Mouse (Mus musculus) stomach, embryonic 15.5 days (tissue): Measurements from ENCODE around the gene Oasl2. TPM values are rescaled to one million over a fixed set of nuclear protein-coding genes. Genes with fewer than 3 reads are reported as not detected.
"Not testable (repeated sequence)": the region's sequence is repeated elsewhere in the genome, so short reads cannot be mapped to it uniquely, and the experiment has no call there.

Source experiments
- ATAC-seq: fragments of 200-750 bp; cut with Nextera tagmentation; 2 replicates; pipeline ENCODE4 v1.8.0; 2017; ENCODE audit warnings: low read depth, moderate number of reproducible peaks, moderate TSS enrichment; ENCODE audit not compliant: insufficient read depth, low FRiP score
- H3K27ac ChIP-seq: fragments of 300-500 bp; sonication (generic); 2 replicates; pipeline ENCODE4 v1.5.1; 2015; ENCODE audit warnings: mild to moderate bottlenecking, inconsistent platforms
- H3K27me3 ChIP-seq: fragments of 300-500 bp; sonication (generic); replicated peaks from 2 replicates; pipeline ENCODE4 v1.6.1; 2015; ENCODE audit warnings: inconsistent platforms
- H3K36me3 ChIP-seq: fragments of 300-500 bp; sonication (generic); 2 replicates; pipeline ENCODE4 v1.6.1; 2015; ENCODE audit warnings: inconsistent platforms
- H3K4me1 ChIP-seq: fragments of 300-500 bp; sonication (generic); 2 replicates; pipeline ENCODE4 v1.6.1; 2015; ENCODE audit warnings: inconsistent platforms
- H3K4me2 ChIP-seq: fragments of 300-500 bp; sonication (generic); 2 replicates; pipeline ENCODE4 v1.6.1; 2015; ENCODE audit warnings: mild to moderate bottlenecking, inconsistent platforms
- H3K4me3 ChIP-seq: fragments of 300-500 bp; sonication (generic); replicated peaks from 2 replicates; pipeline ENCODE4 v1.5.1; 2015; ENCODE audit warnings: inconsistent platforms
- H3K9ac ChIP-seq: fragments of 300-500 bp; sonication (generic); 2 replicates; pipeline ENCODE4 v1.6.1; 2015; ENCODE audit warnings: inconsistent platforms
- H3K9me3 ChIP-seq: fragments of 300-500 bp; sonication (generic); 2 replicates; pipeline ENCODE4 v1.6.1; 2016; ENCODE audit warnings: inconsistent platforms
- WGBS: fragments of 180-500 bp; shearing (Covaris S2); methylation state at CpG from one replicate; pipeline ENCODE4 v1.1.7; 2015; 5-methylcytosine and 5-hydroxymethylcytosine counted together
- polyA plus RNA-seq: library from polyadenylated mRNA; unstranded; fragments of >200 nt; fragmentation: Nextera tagmentation; extraction: Ambion mirVana; gene quantifications from 2 replicates; pipeline ENCODE4 v1.2.1, GENCODE M21; 2015

The Oasl2 gene
- polyA plus RNA-seq, 1 experiment from 2014 or later = 6.9 TPM

DNA sequence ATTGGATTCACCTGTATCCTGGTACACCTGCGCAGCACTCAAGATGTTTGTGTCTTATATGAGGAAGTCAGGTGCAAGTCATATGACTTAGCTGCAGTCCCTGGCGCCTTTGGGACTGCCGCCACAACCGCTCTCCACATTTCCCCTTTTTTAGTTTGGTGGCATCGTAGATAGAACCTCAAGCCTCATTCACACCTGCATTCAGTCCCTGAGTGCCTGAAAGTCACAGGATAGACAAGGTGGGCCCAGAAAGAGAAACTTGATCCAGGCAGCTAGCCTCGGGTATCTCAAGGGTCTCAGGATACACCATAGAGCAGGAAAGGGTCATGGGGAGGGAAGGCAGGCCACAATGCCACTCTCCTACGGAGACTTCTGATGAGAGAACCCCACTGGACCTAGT, 14.4 kb upstream of the Oasl2 start:
- H3K27ac ChIP-seq, H3K4me3 ChIP-seq, H3K36me3 ChIP-seq, H3K4me2 ChIP-seq, H3K27me3 ChIP-seq, H3K4me1 ChIP-seq, H3K9ac ChIP-seq, ATAC-seq, H3K9me3 ChIP-seq: not testable (repeated sequence)
- 81% methylated on average over 6 of the region's 7 CpGs for WGBS

DNA sequence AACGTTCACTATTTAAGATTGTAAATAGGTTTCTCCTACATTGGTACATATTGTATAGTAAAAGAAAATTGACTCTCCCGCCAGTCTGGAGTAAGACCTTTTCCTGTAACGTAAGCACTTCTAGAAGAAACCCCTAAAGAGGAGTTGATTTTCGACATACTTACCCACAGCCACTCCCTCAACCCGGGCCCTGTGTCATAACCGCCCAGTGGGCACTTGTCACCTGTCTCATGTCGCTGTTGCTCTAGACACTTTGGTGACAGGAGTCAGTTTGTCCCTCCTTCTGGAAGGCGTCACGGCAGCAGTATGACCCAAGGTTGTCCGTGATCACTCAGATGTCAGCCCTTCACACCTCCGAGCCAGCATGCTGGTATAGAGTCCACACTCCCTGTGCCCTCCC, 13.7 kb upstream of the Oasl2 start:
- Histone ChIP-seq H3K4me2 (no peak overlapping the region), H3K4me3 (no peak overlapping the region), H3K4me1 (no peaks in the 10 kb centered on the region), H3K9me3 (no peaks in the 10 kb centered on the region), H3K27ac (no peak overlapping the region), H3K27me3 (no peaks in the 10 kb centered on the region), H3K36me3 (no peaks in the 10 kb centered on the region), H3K9ac (no peak overlapping the region)
- ATAC-seq = no peak
- WGBS = 83% methylated on average over 11 of the region's 11 CpGs

DNA sequence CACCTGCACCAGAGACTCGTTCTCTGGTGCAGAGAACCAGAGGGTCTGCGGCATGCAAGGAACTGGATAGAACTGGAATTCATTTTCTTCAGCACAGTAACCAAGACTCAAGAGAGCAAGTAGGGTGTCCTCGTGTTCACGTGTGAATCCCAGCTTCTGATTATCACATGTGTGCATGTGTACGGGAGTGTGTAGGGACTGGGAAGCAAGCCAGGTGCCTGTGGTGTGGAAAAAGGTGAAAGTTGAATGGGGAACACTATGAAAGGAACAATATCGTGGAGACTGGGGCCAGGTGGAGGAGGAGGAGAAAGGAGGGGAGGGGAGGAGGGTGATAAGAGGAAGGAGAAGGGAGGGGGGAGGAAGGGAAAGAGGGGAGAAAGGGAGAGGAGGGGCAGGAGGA, 9.9 kb upstream of the Oasl2 start:
- no peaks in the 10 kb centered on the region for H3K9me3 ChIP-seq
- H3K4me2 ChIP-seq = no peak overlapping the region
- H3K9ac ChIP-seq = no peak overlapping the region
- H3K27ac ChIP-seq = no peak overlapping the region
- 68% methylated on average over 6 of the region's 6 CpGs for whole genome bisulfite sequencing
- no peaks in the 10 kb centered on the region for H3K36me3 ChIP-seq
- no peaks in the 10 kb centered on the region for H3K4me1 ChIP-seq
- no peaks in the 10 kb centered on the region for H3K27me3 ChIP-seq
- ATAC-seq = no peak
- no peak overlapping the region for H3K4me3 ChIP-seq

DNA sequence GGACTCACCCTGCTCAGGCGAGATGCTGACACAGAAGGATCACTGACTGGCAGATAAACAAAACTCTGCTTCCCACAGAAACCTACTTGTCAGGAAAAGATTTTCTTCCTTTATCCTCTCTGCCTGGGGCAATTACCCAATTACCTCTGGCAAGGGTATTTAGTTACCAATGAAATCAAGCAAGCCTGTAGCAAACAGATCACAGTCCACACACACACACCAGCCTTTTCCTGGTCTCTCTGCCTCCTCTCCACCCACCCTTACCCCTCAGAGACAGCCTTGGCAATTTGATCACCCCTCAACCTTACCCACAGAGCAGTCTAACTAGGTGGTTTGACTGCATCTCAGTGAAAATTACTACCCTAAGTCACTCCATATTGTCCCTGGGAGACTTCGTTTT, 7.7 kb upstream of the Oasl2 start:
- Histone ChIP-seq H3K27ac (no peak overlapping the region), H3K4me3 (no peak overlapping the region), H3K36me3 (no peaks in the 10 kb centered on the region), H3K9ac (no peak overlapping the region), H3K27me3 (no peaks in the 10 kb centered on the region), H3K9me3 (no peaks in the 10 kb centered on the region), H3K4me1 (no peaks in the 10 kb centered on the region), H3K4me2 (no peak overlapping the region)
- no peak for ATAC-seq
- whole genome bisulfite sequencing = 64% methylated on average over 2 of the region's 2 CpGs

DNA sequence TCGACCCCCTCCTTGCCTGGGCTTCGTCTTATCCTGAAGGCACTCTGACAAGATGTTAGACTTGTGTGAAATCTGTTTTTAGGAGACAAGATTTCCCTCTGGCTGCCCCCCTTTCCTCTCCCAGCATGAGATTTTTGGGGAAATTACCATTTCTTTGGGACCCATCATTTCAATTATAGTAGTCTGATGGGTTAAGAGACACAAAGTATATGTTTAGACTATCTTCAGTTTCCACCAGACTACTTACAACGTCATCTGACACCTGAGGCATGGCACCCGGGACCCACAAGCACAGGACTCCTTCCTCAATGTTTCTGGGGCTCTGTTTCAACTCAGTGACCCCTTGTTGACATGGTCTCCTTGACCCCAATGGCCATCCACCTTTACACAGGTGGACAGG, 1.2 kb upstream of the Oasl2 start:
- Histone ChIP-seq H3K9ac (no peak overlapping the region), H3K4me3 (no peak overlapping the region), H3K4me2 (no peak overlapping the region), H3K36me3 (no peaks in the 10 kb centered on the region), H3K4me1 (no peaks in the 10 kb centered on the region), H3K27ac (no peak overlapping the region), H3K9me3 (no peaks in the 10 kb centered on the region), H3K27me3 (no peaks in the 10 kb centered on the region)
- WGBS = 84% methylated on average over 4 of the region's 4 CpGs
- ATAC-seq = no peak

DNA sequence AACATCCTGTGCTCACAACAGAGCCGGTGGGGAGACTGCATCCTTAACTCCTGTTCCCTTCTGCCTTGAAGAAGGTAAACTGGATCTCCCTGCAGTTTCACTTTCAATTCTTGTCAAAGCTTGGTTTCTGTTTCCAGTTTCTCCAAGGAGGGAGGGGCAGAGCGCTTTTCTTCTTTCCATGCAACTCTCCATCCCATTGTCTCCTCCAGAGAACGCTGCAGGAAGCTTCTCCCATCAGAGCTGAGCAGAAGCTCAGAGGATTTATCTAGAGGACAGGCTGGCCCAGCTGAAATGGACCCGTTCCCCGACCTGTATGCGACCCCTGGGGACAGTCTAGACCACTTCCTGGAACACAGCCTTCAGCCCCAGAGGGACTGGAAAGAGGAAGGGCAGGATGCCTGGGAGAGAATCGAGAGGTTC, 648 bp downstream of the Oasl2 start:
- H3K9ac ChIP-seq = no peak overlapping the region
- no peaks in the 10 kb centered on the region for H3K9me3 ChIP-seq
- no peaks in the 10 kb centered on the region for H3K4me1 ChIP-seq
- H3K27ac ChIP-seq = 0 out of 2 replicates have a peak overlapping the region, but pooled peaks have one; percentile 1
- peak overlapping the region; percentile 21 for H3K4me3 ChIP-seq
- WGBS = 12% methylated on average over 7 of the region's 7 CpGs
- H3K27me3 ChIP-seq = no peaks in the 10 kb centered on the region
- no peaks in the 10 kb centered on the region for H3K36me3 ChIP-seq
- no peak; the same call in 1 of the 2 replicates for ATAC-seq
- H3K4me2 ChIP-seq = peak overlapping the region; percentile 40

DNA sequence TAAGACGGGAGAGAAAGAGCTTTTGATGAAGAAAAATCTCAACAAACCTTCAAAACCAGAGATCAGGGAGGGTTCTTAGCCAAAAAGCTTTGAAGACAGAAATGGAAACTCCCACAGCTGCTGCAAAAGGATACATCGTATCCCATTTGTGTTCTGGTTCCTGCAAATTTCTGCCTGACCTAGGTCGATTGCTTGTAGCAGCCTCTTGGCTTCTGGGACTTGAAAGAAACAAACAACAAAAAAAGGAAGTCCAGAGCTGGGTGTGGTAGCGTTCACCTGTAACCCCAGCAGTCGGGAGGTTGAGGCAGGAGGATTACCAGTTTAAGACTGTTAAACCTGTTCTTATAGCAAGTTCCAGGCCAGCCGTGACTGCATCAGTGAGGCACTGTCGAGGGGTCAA, 2.1 kb downstream of the Oasl2 start:
- ATAC-seq = no peak
- H3K4me1 ChIP-seq = no peaks in the 10 kb centered on the region
- no peak overlapping the region for H3K4me3 ChIP-seq
- H3K27ac ChIP-seq = no peak overlapping the region
- H3K4me2 ChIP-seq = no peak overlapping the region
- H3K27me3 ChIP-seq = no peaks in the 10 kb centered on the region
- no peaks in the 10 kb centered on the region for H3K9me3 ChIP-seq
- no peak overlapping the region for H3K9ac ChIP-seq
- no peaks in the 10 kb centered on the region for H3K36me3 ChIP-seq
- WGBS = 63% methylated on average over 7 of the region's 7 CpGs

DNA sequence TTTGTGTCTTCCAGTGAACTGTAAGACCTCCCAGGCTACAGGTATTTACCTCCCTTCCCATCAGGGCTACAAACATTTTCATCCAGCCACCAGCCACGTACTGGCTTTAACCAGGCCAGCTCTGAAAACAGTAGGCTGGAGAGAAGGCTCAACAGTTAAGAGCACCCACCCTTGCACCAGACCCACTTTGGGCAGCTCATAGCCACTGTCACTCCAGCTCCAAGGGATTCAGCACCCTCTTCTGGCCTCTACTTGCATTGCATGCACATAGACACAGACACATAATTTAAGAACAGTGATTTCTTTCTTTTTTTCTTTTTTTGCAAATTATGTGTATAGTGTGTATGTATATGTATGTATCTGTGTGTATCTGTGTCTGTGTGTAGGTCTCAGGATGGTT, 5.7 kb downstream of the Oasl2 start:
- 36% methylated on average over 1 of the region's 1 CpGs for WGBS
- Histone ChIP-seq H3K4me1 (no peaks in the 10 kb centered on the region), H3K9ac (no peak overlapping the region), H3K9me3 (no peaks in the 10 kb centered on the region), H3K27ac (no peak overlapping the region), H3K36me3 (no peaks in the 10 kb centered on the region), H3K27me3 (no peaks in the 10 kb centered on the region), H3K4me3 (no peak overlapping the region), H3K4me2 (no peak overlapping the region)
- no peak for ATAC-seq

DNA sequence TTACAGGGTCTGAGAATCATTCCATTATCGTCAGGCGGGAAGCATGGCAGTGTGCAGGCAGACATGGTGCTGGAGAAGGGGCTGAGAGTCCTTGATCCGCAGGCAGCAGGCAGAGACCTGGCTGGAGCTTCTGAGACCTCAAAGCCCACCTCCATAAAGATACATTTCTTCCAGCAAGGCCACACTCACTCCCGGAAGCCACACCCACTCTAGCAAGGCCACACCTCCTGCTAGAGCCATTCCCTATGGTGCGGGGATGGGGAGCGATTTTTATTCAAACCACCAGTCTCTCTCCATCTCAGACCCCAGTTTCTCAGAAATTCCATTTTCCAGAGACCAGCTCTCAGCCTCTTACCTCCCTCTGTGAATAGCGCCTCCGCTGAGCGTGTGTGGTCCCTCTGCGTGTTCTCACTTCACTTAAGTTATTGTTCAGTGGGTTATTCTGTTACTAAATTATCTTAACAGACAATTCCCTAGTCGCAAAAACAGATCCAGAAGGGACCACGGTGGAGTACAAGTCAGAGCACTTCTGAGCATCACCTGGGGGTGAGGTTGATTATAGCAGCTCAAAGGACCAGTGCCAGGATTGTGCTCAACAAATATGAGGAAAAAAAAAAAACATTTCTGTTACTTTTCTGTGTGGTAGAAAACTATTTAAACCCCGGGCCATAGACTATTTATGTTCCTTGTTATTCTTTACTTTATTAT, 12.0 kb downstream of the Oasl2 start:
- WGBS = 49% methylated on average over 13 of the region's 13 CpGs
- no peaks in the 10 kb centered on the region for H3K36me3 ChIP-seq
- no peak for ATAC-seq
- no peak overlapping the region for H3K4me3 ChIP-seq
- H3K9me3 ChIP-seq = no peaks in the 10 kb centered on the region
- no peak overlapping the region for H3K27ac ChIP-seq
- H3K4me1 ChIP-seq = no peaks in the 10 kb centered on the region
- no peak overlapping the region for H3K9ac ChIP-seq
- H3K27me3 ChIP-seq = no peaks in the 10 kb centered on the region
- H3K4me2 ChIP-seq = no peak overlapping the region

DNA sequence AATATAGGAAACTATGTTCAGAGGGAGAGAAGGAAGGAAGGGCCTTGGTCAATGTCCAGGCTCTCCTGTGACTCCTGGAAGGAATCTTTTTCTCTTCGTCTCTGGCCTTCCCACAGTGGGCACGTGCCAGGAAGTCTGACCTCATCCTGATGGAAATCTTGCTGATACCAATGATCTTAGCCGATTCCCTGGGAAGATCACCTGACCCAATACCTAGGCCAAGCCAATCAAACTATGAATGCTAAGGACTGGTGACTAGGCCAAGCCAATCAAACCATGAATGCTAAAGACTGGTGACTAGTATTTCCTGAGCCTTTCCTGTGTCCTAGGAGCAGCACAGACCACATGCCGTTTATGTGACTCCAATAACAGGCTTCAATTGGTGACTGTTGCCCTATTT, 16.9 kb downstream of the Oasl2 start:
- 67% methylated on average over 4 of the region's 4 CpGs for WGBS
- Histone ChIP-seq H3K9ac (no peak overlapping the region), H3K27ac (no peak overlapping the region), H3K9me3 (no peaks in the 10 kb centered on the region), H3K27me3 (no peaks in the 10 kb centered on the region), H3K4me1 (no peaks in the 10 kb centered on the region), H3K4me2 (no peak overlapping the region), H3K36me3 (no peaks in the 10 kb centered on the region), H3K4me3 (no peak overlapping the region)
- no peak for ATAC-seq

DNA sequence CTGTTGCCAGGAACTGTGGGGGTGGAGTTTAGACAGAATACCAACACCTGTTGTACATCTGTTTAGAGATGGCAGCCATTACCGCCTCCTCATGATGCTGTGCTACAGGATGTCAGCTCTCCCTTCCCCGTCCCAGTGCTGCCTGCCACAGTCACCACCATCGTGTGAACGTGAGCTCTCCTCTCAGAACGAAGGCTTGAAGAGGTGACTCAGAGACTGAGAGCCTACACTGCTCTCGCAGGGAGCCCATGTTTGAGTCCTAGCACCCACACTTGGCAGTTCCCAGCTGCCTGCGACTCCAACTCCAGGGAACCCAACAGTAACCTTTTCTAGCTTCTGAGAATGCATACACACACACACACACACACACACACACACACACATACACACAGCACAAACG, 18.1 kb downstream of the Oasl2 start:
- Histone ChIP-seq H3K4me2 (no peak overlapping the region), H3K9me3 (no peaks in the 10 kb centered on the region), H3K36me3 (no peaks in the 10 kb centered on the region), H3K9ac (no peak overlapping the region), H3K27ac (no peak overlapping the region), H3K4me3 (no peak overlapping the region), H3K4me1 (no peaks in the 10 kb centered on the region), H3K27me3 (no peaks in the 10 kb centered on the region)
- no peak for ATAC-seq
- WGBS = 62% methylated on average over 8 of the region's 8 CpGs

DNA sequence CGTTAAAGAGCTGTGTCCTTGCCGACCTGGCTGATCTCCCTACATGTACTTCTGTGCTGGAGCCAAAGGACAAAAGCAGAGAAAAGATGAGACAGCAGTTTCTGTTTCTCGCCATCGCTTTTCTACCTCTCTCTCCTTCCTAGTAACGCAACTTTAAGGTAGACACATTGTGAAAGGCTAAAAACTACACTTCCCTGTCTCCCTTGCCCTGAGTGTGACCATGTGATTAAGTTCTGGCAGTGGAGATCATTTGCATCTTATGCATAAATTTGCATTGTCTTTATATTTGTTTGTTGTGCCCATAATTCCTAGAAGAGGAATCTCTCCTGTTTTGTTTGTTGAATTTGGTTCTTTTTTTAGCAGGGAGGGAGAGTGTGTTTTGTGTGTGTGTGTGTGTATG, 19.1 kb downstream of the Oasl2 start:
- no peak overlapping the region for H3K27ac ChIP-seq
- no peaks in the 10 kb centered on the region for H3K9me3 ChIP-seq
- no peak for ATAC-seq
- WGBS = 74% methylated on average over 5 of the region's 5 CpGs
- no peaks in the 10 kb centered on the region for H3K27me3 ChIP-seq
- H3K4me1 ChIP-seq = no peaks in the 10 kb centered on the region
- no peak overlapping the region for H3K4me2 ChIP-seq
- H3K36me3 ChIP-seq = no peaks in the 10 kb centered on the region
- H3K9ac ChIP-seq = no peak overlapping the region
- no peak overlapping the region for H3K4me3 ChIP-seq

DNA sequence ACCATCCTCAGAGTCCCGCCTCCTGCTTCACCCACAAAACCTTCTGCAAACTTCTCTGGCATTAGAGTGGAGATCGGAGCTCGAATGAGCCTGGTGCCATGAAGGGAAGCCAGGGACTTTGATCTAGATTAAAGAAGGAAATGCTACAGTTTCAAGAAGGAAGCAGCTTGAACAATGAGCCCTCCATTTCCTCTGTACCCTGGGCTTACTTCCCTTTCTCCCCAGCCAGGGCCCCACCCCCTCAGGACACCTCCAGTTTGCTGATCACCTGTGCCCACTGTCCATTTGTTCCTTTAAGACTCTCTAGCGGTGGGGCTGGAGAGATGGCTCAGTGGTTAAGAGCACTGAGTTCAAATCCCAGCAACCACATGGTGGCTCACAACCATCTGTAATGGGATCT, 20.0 kb downstream of the Oasl2 start:
- Histone ChIP-seq H3K4me3 (no peak overlapping the region), H3K27me3 (no peaks in the 10 kb centered on the region), H3K36me3 (no peaks in the 10 kb centered on the region), H3K9me3 (no peaks in the 10 kb centered on the region), H3K4me1 (no peaks in the 10 kb centered on the region), H3K4me2 (no peak overlapping the region), H3K27ac (no peak overlapping the region), H3K9ac (no peak overlapping the region)
- ATAC-seq = no peak
- 76% methylated on average over 4 of the region's 4 CpGs for WGBS
